Mouse (Mus musculus) kidney, postnatal 25 days (tissue): ENCODE results near the gene Nprl3.
A peak's percentile ranks its signal among the peaks of the same experiment; 100 is the strongest.

Experiments used
- DNase-seq, 2 experiments: peaks; one replicate each; pipeline ENCODE4 v3.0.0; 2021; ENCODE audit warnings: mixed read lengths in 2 of 2

Nprl3 gene

GRCm38 (mm10) chr11:32195867-32196540 is 71.5 kb downstream of the Nprl3 start:
- DNase-seq, result peak in 1 of 2 experiments; percentile 21

- DNase-seq, result no peak
Measured at GRCm38 (mm10) chr11:32194626-32195025, 72.9 kb downstream of the Nprl3 start.

GRCm38 (mm10) chr11:32194086-32194485 is 73.4 kb downstream of the Nprl3 start:
- DNase-seq, result no peak

- DNase-seq, result no peak
Measured at GRCm38 (mm10) chr11:32193156-32193555, 74.4 kb downstream of the Nprl3 start.

- no peak for DNase-seq
Measured at GRCm38 (mm10) chr11:32190603-32191110, 76.8 kb downstream of the Nprl3 start.

- peak in 1 of 2 experiments; percentile 44 for DNase-seq
Measured at GRCm38 (mm10) chr11:32190119-32190518, 77.4 kb downstream of the Nprl3 start.

- no peak for DNase-seq
Measured at GRCm38 (mm10) chr11:32189434-32189833, 78.1 kb downstream of the Nprl3 start.

GRCm38 (mm10) chr11:32188881-32189280 is 78.6 kb downstream of the Nprl3 start:
- DNase-seq, result no peak

GRCm38 (mm10) chr11:32187256-32187655 is 80.3 kb downstream of the Nprl3 start:
- no peak for DNase-seq

GRCm38 (mm10) chr11:32186031-32186430 is 81.5 kb downstream of the Nprl3 start:
- no peak for DNase-seq

GRCm38 (mm10) chr11:32184469-32184868 is 83.0 kb downstream of the Nprl3 start:
- DNase-seq, result no peak

- peak; percentile 79 to 92 for DNase-seq
Measured at GRCm38 (mm10) chr11:32181973-32182868, 85.3 kb downstream of the Nprl3 start.

GRCm38 (mm10) chr11:32181246-32181645 is 86.3 kb downstream of the Nprl3 start:
- no peak for DNase-seq

- DNase-seq, result no peak
Measured at GRCm38 (mm10) chr11:32178506-32178905, 89.0 kb downstream of the Nprl3 start.
